Mouse (Mus musculus) small intestine, adult 2 months (tissue): Measurements from ENCODE around the gene Stt3b.

Source experiments
- CTCF ChIP-seq: fragments of 200-500 bp; IDR thresholded peaks from 2 replicates; pipeline ENCODE4 v1.5.1; 2012; ENCODE audit warnings: low read depth, mild to moderate bottlenecking, control low read depth, inconsistent platforms, low read length, moderate library complexity, mixed read lengths; ENCODE audit not compliant: insufficient replicate concordance, insufficient read length; ENCODE audit errors: extremely low read depth
- POLR2A ChIP-seq: fragments of 200-500 bp; IDR thresholded peaks from 2 replicates; pipeline ENCODE4 v1.6.1; 2012; ENCODE audit warnings: low read depth, mild to moderate bottlenecking, control low read depth, inconsistent platforms, low read length, moderate library complexity

DNA sequence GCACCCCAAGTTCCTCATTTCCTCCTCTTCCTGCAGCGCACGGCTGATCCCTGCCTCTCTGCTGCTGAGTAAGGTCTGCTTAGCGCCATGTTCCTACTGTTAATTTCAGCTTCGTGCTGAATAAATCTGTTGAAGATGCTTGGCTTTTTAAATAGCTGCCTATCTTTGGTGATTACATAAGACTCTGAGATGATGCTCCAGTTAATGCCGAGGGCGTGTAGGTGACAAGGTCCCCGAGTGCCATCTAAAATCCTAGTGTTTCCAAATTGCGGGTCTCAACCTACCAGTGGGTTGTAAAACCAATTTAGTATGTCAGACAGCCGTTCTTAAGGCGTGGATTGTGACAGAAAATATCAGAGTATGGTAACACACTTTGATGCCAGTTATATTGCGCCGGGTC, 99.7 kb downstream of the Stt3b start:
- TF ChIP-seq CTCF (no peak), POLR2A (no peak)
